Mouse (Mus musculus) cerebellum, adult 2 months (tissue): ENCODE results near the gene 1700016D06Rik. TPM values are rescaled to one million over a fixed set of nuclear protein-coding genes. Genes with fewer than 3 reads are reported as not detected.
A peak's percentile ranks its signal among the peaks of the same experiment; 100 is the strongest.

Experiments used
- DNase-seq, 2 experiments: peaks; one replicate each; pipeline ENCODE4 v3.0.0; 2021
- H3K27ac ChIP-seq: fragments of 200-500 bp; 2 replicates; pipeline ENCODE4 v1.5.1; 2012; ENCODE audit warnings: low read length, control low read depth, inconsistent platforms; ENCODE audit not compliant: insufficient read depth
- H3K27me3 ChIP-seq: fragments of 200-500 bp; 2 replicates; pipeline ENCODE4 v1.6.1; 2012; ENCODE audit warnings: inconsistent platforms, mild to moderate bottlenecking, low read length, moderate library complexity; ENCODE audit not compliant: control insufficient read depth, insufficient read depth
- H3K4me1 ChIP-seq: fragments of 200-500 bp; 2 replicates; pipeline ENCODE4 v1.6.1; 2011; ENCODE audit warnings: low read length; ENCODE audit not compliant: control insufficient read depth, insufficient read depth
- H3K4me3 ChIP-seq: fragments of 200-500 bp; replicated peaks from 2 replicates; pipeline ENCODE3; 2011; ENCODE audit warnings: mild to moderate bottlenecking, low read depth, low read length, control low read depth; ENCODE audit not compliant: insufficient read depth
- CTCF ChIP-seq: fragments of 200-500 bp; IDR thresholded peaks from 2 replicates; pipeline ENCODE4 v1.5.1; 2011; ENCODE audit warnings: low read depth, mild to moderate bottlenecking, control low read depth, low read length, moderate library complexity, borderline replicate concordance; ENCODE audit not compliant: insufficient read depth
- POLR2A ChIP-seq: fragments of 200-500 bp; IDR thresholded peaks from 2 replicates; pipeline ENCODE4 v1.6.1; 2011; ENCODE audit warnings: low read length, control low read depth, borderline replicate concordance; ENCODE audit not compliant: insufficient read depth
- WGBS: fragments of 180-500 bp; shearing (Covaris S2); methylation state at CpG from one replicate; pipeline ENCODE4 v1.1.7; 2018; 5-methylcytosine and 5-hydroxymethylcytosine counted together
- polyA plus RNA-seq: library from polyadenylated mRNA; depleted of rRNA; stranded (reverse); fragments of >200 nt; gene quantifications from 2 replicates; pipeline ENCODE4 v1.2.3, GENCODE M21; 2012

1700016D06Rik gene
- polyA plus RNA-seq, 1 experiment: not detected

GRCm38 (mm10) chr8:11700060-11701032 lies 517 bp downstream of the 1700016D06Rik start:
- 34% methylated on average over 26 of the region's 26 CpGs for WGBS
- Histone ChIP-seq H3K4me1 (peaks cover 3% of the 10 kb centered on the region), H3K27ac (no peak overlapping the region), H3K4me3 (peak overlapping the region; percentile 42), H3K27me3 (no peaks in the 10 kb centered on the region)
- TF ChIP-seq CTCF (peak; percentile 93), POLR2A (no peak)
- peak; percentile 69 to 82 for DNase-seq

- Histone ChIP-seq H3K4me1 (peaks cover 3% of the 10 kb centered on the region), H3K27me3 (no peaks in the 10 kb centered on the region), H3K27ac (no peak overlapping the region), H3K4me3 (no peak overlapping the region)
- WGBS: 88% methylated on average over 5 of the region's 5 CpGs
- DNase-seq: no peak
- TF ChIP-seq CTCF (no peak), POLR2A (no peak)
Measured at GRCm38 (mm10) chr8:11699442-11700001, 1.3 kb downstream of the 1700016D06Rik start.

- 70% methylated on average over 7 of the region's 7 CpGs for WGBS
- H3K27ac ChIP-seq: no peak overlapping the region
- no peaks in the 10 kb centered on the region for H3K27me3 ChIP-seq
- no peak for TF ChIP-seq POLR2A
- TF ChIP-seq CTCF: no peak
- DNase-seq: no peak
- H3K4me3 ChIP-seq: no peak overlapping the region
- peaks cover 3% of the 10 kb centered on the region for H3K4me1 ChIP-seq
Measured at GRCm38 (mm10) chr8:11697467-11697866, 3.4 kb downstream of the 1700016D06Rik start.

- no peaks in the 10 kb centered on the region for H3K27me3 ChIP-seq
- TF ChIP-seq POLR2A: no peak
- TF ChIP-seq CTCF: no peak
- no peak overlapping the region for H3K4me3 ChIP-seq
- DNase-seq: no peak
- 93% methylated on average over 3 of the region's 3 CpGs for WGBS
- H3K4me1 ChIP-seq: peaks cover 3% of the 10 kb centered on the region
- H3K27ac ChIP-seq: no peak overlapping the region
Measured at GRCm38 (mm10) chr8:11696176-11696575, 4.7 kb downstream of the 1700016D06Rik start.

GRCm38 (mm10) chr8:11693972-11694371 lies 6.9 kb downstream of the 1700016D06Rik start:
- H3K27ac ChIP-seq: no peak overlapping the region
- H3K27me3 ChIP-seq: no peaks in the 10 kb centered on the region
- no peak for DNase-seq
- H3K4me3 ChIP-seq: no peak overlapping the region
- no peak for TF ChIP-seq CTCF
- no peak for TF ChIP-seq POLR2A
- H3K4me1 ChIP-seq: no peaks in the 10 kb centered on the region
- 75% methylated on average over 5 of the region's 5 CpGs for WGBS

GRCm38 (mm10) chr8:11692455-11692854 lies 8.4 kb downstream of the 1700016D06Rik start:
- Histone ChIP-seq H3K4me1 (no peaks in the 10 kb centered on the region), H3K27ac (no peak overlapping the region), H3K27me3 (no peaks in the 10 kb centered on the region), H3K4me3 (no peak overlapping the region)
- TF ChIP-seq CTCF (no peak), POLR2A (no peak)
- WGBS: 89% methylated on average over 1 of the region's 1 CpGs
- DNase-seq: no peak

GRCm38 (mm10) chr8:11691761-11692160 lies 9.1 kb downstream of the 1700016D06Rik start:
- no peak for DNase-seq
- WGBS: 38% methylated on average over 6 of the region's 6 CpGs
- Histone ChIP-seq H3K27me3 (no peaks in the 10 kb centered on the region), H3K4me3 (no peak overlapping the region), H3K27ac (no peak overlapping the region), H3K4me1 (no peaks in the 10 kb centered on the region)
- TF ChIP-seq POLR2A (no peak), CTCF (no peak)

- TF ChIP-seq CTCF: no peak
- no peak for TF ChIP-seq POLR2A
- WGBS: 88% methylated on average over 6 of the region's 6 CpGs
- H3K27me3 ChIP-seq: no peaks in the 10 kb centered on the region
- H3K4me1 ChIP-seq: no peaks in the 10 kb centered on the region
- H3K27ac ChIP-seq: no peak overlapping the region
- H3K4me3 ChIP-seq: no peak overlapping the region
- no peak for DNase-seq
Measured at GRCm38 (mm10) chr8:11691284-11691683, 9.6 kb downstream of the 1700016D06Rik start.

- no peaks in the 10 kb centered on the region for H3K4me1 ChIP-seq
- no peaks in the 10 kb centered on the region for H3K27me3 ChIP-seq
- TF ChIP-seq POLR2A: no peak
- no peak for TF ChIP-seq CTCF
- no peak overlapping the region for H3K4me3 ChIP-seq
- no peak overlapping the region for H3K27ac ChIP-seq
- no peak for DNase-seq
- WGBS: 35% methylated on average over 7 of the region's 7 CpGs
Measured at GRCm38 (mm10) chr8:11689945-11690344, 10.9 kb downstream of the 1700016D06Rik start.
